22 mouse cellular contexts compared by ENCODE assay signal in the genomic region with DNA sequence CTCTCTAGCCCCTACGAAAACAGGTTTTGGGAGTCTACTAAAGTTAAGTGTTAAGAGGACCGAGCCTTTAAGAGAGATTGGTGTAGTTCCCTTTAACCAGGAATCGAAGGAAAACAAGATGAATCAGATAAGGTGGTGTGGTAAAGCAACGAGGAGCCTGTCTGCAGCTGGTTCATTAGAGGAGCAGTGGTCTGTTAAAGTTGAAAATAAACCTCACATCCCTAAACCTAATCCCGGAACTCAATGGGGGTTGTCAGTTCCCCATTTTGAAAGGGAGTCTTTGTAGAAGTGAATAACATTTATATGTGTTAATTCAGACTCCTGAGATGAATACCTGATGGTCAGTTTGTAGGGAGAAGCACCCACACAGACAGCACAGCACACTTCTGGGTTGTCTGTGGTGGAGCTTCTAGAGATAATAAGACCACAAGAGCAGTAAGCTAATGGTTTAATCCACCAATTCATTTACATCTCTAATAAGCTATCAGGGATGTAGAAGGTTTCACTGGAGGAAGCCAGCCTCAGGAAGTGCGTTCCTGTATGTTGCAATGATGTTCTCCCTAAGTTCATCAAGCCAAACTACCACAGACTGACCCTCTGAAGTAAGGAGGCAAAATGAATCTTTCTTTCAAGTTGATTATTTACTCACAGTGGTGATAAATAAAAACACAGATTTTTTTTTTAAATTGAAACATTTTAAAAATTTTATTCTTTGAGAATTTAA.
"Had no signal": no experiment of that assay in that cellular context is flagged by ENCODE, and none has a peak within 500 bp of the region (broad histone marks: within the 10 kb centered on the region; RNA-seq: fewer than 3 reads in every experiment).

No protein-coding gene starts in this region.

- H3K36me3 ChIP-seq: kidney, embryonic 15.5 days; limb, embryonic 10.5 days; limb, embryonic 13.5 days; liver, embryonic 12.5 days; liver, embryonic 15.5 days; lung, embryonic 15.5 days; midbrain, embryonic 13.5 days; neural tube, embryonic 13.5 days; stomach, embryonic 15.5 days had no signal

- H3K27ac ChIP-seq: kidney, embryonic 15.5 days; limb, embryonic 10.5 days; limb, embryonic 13.5 days; liver, embryonic 12.5 days; liver, embryonic 15.5 days; lung, embryonic 15.5 days; midbrain, embryonic 13.5 days; neural tube, embryonic 13.5 days; stomach, embryonic 15.5 days had no signal

- H3K4me3 ChIP-seq: kidney, embryonic 15.5 days; limb, embryonic 10.5 days; limb, embryonic 13.5 days; liver, embryonic 12.5 days; liver, embryonic 15.5 days; lung, embryonic 15.5 days; midbrain, embryonic 13.5 days; myocyte; neural tube, embryonic 13.5 days; stomach, embryonic 15.5 days had no signal

- ATAC-seq: liver, embryonic 12.5 days; midbrain, embryonic 13.5 days; midbrain, embryonic 16.5 days had no signal

- H3K9me3 ChIP-seq: limb, embryonic 10.5 days; limb, embryonic 13.5 days; liver, embryonic 12.5 days; liver, embryonic 15.5 days; lung, embryonic 15.5 days; neural tube, embryonic 13.5 days; stomach, embryonic 15.5 days had no signal

- H3K4me2 ChIP-seq: kidney, embryonic 15.5 days; limb, embryonic 13.5 days; liver, embryonic 12.5 days; liver, embryonic 15.5 days; lung, embryonic 15.5 days; midbrain, embryonic 13.5 days; neural tube, embryonic 13.5 days; stomach, embryonic 15.5 days had no signal

- DNase-seq: kidney, adult 11 months; kidney, adult 8-10 months; kidney, postnatal 10 days; kidney, postnatal 36 days; liver; lung, adult 18-20 months; lung, postnatal 10 days; lung, postnatal 4 days; right cerebral cortex, postnatal 14 days; right cerebral cortex, postnatal 4 days; thymus, postnatal 25 days had no signal

- H3K9ac ChIP-seq: kidney, embryonic 15.5 days; limb, embryonic 13.5 days; liver, embryonic 12.5 days; liver, embryonic 15.5 days; lung, embryonic 15.5 days; midbrain, embryonic 13.5 days; neural tube, embryonic 13.5 days; stomach, embryonic 15.5 days had no signal

- H3K27me3 ChIP-seq: kidney, embryonic 15.5 days; limb, embryonic 13.5 days; liver, embryonic 12.5 days; liver, embryonic 15.5 days; lung, embryonic 15.5 days; midbrain, embryonic 13.5 days; neural tube, embryonic 13.5 days; stomach, embryonic 15.5 days had no signal

- H3K4me1 ChIP-seq: kidney, embryonic 15.5 days; limb, embryonic 10.5 days; limb, embryonic 13.5 days; liver, embryonic 12.5 days; liver, embryonic 15.5 days; lung, embryonic 15.5 days; stomach, embryonic 15.5 days had no signal
